Mouse (Mus musculus): ENCODE measurements at regions not wholly inside any gene's neighbourhood (a gene's known extent, or its start where the extent isn't known, plus 50 kb on each side); places are given as distances from the start of the nearest gene placed in this dataset.

- no peak for DNase-seq
Measured at GRCm38 (mm10) chr5:41476001-41476400, 232.0 kb downstream of the Rab28 start.

GRCm38 (mm10) chr5:41445512-41446005, 262.4 kb downstream of the Rab28 start:
- DNase-seq = no peak

- no peak for DNase-seq
Measured at GRCm38 (mm10) chr5:41441081-41441480, 266.9 kb downstream of the Rab28 start.

- no peak for DNase-seq
Measured at GRCm38 (mm10) chr5:41419121-41419874, 288.7 kb downstream of the Rab28 start.

GRCm38 (mm10) chr5:41409070-41409668, 298.8 kb downstream of the Rab28 start:
- no peak for DNase-seq

GRCm38 (mm10) chr5:41392802-41393234, 315.1 kb downstream of the Rab28 start:
- DNase-seq = no peak

GRCm38 (mm10) chr5:41392137-41392554, 315.8 kb downstream of the Rab28 start:
- no peak for DNase-seq

GRCm38 (mm10) chr5:41373409-41373808, 334.5 kb downstream of the Rab28 start:
- DNase-seq = peak; percentile 11

GRCm38 (mm10) chr5:41371461-41371860, 336.5 kb downstream of the Rab28 start:
- DNase-seq = no peak

GRCm38 (mm10) chr5:41370356-41370755, 337.6 kb downstream of the Rab28 start:
- DNase-seq = no peak

GRCm38 (mm10) chr5:41369907-41370306, 338.1 kb downstream of the Rab28 start:
- no peak for DNase-seq

- DNase-seq = no peak
Measured at GRCm38 (mm10) chr5:41365883-41366282, 342.1 kb downstream of the Rab28 start.

- no peak for DNase-seq
Measured at GRCm38 (mm10) chr5:41348410-41348821, 359.5 kb downstream of the Rab28 start.

- DNase-seq = no peak
Measured at GRCm38 (mm10) chr5:41347416-41347815, 360.5 kb downstream of the Rab28 start.

GRCm38 (mm10) chr5:41340581-41340980, 367.4 kb downstream of the Rab28 start:
- no peak for DNase-seq

- DNase-seq = no peak
Measured at GRCm38 (mm10) chr5:41296440-41296839, 411.5 kb downstream of the Rab28 start.

- no peak for DNase-seq
Measured at GRCm38 (mm10) chr5:41266731-41267130, 441.2 kb downstream of the Rab28 start.

GRCm38 (mm10) chr5:41266317-41266716, 441.6 kb downstream of the Rab28 start:
- DNase-seq = no peak

- DNase-seq = no peak
Measured at GRCm38 (mm10) chr5:41261654-41262237, 446.2 kb downstream of the Rab28 start.
